Mouse (Mus musculus) 416B (cell line): ENCODE data around the gene Gar1.

ENCODE experiments used
- DNase-seq: peaks from one replicate; pipeline ENCODE4 v3.0.0; 2011; ENCODE audit warnings: low read depth

The Gar1 gene

DNA sequence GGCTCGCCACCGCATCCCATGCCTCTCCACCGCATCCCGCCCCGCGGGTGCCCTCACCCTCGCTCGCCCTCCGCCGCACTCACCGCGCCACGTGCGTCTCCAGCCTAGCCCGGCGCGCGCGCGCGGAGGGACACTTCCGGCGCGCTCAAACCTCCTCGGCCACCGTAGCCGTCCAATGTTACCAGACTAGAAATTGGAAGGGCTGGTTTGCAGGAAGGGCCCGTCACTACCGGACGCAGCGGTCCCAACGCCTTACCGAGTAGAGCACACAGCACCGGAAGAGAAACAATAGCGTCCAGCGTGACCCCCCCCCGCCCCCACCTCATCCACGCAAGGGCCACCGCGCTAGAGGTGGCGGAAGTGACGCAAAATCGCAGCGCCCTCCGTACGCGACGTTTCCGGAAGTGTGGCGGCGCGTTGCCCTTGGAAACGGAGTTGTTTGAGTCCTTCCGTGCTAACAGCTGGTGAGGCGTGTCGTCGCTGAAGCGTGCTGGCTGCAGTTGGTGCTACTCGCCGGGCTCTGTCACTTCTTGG lies at the start of gene Gar1:
Gene Gar1 (minus strand): TSS at position 362 of the 534 bp plus-strand sequence.
- peak; percentile 97 for DNase-seq

DNA sequence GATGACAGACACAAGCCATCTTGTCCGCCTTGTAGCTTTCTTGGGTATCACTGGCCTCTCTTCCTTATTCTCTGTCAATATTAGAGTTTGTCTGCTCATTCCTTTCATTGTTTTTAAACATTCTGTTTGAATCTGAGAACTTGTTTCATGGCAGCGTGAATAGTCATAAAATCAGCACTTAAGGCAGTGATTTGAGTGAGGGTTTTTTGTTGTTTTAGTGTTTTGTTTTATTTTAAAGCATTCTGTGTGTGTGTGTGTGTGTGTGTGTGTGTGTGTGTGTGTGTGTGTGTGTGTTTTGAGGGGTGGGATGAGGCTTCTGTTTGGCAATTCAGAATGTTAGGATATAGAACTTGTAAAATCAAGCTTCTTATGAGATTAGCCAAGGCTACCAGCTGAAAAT lies 48.7 kb upstream of the Gar1 start:
- DNase-seq, result no peak

DNA sequence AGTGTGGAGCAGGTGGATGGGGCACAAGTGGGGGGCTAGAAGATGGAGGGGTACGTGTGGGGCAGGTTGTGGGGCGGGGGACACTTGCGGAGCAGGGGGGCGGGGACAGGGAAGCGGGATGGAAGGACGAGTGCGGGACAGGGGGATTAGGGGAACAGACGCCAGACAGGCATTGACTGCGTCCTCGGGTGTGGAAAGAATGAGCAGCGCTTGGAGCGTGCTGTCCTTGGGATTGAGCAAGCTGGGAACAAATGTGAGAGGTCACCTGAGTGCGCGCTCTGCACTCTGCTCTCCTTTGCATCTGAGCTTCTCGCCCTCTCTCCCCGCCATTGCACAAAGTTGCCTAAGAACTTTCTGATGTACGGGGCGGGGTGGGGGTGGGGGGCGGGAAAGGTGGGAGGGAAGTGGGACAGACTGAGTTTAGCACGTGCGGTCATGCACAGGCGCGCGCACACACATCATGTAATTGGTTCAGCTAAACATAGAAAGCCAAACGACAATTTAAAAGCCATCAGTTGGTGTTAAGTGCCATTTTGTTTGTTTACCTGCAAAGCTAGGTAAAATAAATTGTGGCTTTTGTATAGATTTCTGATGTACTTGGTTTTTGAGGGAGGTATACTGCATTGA lies 48.0 kb upstream of the Gar1 start:
- peak; percentile 29 for DNase-seq

DNA sequence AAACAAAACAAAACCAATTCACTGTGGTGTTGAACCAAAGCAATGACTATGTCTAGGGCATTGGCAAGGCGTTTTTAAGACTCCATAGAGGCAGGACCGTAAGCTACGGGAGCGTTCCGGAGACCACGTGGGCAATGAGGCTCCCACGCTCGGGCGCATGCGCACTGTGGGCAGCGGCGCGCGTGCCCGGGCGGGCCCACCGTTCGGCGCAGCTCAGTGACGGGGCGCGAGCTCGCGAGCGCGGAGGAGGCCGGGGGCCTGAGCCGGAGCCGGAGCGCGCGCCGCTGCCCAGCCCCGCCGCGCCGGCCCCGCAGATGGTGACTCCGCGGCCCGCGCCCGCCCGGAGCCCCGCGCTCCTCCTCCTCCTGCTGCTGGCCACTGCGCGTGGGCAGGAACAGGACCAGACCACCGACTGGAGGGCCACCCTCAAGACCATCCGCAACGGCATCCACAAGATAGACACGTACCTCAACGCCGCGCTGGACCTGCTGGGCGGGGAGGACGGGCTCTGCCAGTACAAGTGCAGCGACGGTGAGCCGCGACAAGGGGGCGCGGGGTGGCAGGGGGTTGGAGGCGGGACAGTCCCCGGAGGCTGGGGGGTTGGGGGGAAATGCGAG lies 47.3 kb upstream of the Gar1 start, which contains the start of gene Pla2g12a:
Gene Pla2g12a (plus strand): TSS at position 202 of the 617 bp plus-strand sequence.
- DNase-seq, result peak; percentile 77

DNA sequence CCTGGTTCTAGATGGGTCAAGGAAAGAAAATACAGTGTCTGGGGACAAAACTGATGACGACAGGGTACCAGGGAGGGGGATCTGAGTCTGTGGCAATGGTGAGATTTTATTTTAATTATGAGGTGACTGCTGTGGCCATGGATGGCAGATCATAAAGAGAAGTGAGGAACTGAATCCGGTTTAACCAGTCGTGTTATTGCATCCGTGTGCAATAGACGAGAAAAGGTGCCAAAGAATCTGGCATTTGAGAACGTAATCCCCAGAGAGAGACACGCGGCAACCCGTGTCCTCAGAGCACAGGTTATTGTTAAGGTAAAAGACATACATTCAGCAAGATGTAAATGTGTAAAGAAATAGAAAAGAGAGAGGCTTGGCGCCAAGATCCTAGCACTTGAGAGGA lies 46.1 kb upstream of the Gar1 start:
- no peak for DNase-seq

DNA sequence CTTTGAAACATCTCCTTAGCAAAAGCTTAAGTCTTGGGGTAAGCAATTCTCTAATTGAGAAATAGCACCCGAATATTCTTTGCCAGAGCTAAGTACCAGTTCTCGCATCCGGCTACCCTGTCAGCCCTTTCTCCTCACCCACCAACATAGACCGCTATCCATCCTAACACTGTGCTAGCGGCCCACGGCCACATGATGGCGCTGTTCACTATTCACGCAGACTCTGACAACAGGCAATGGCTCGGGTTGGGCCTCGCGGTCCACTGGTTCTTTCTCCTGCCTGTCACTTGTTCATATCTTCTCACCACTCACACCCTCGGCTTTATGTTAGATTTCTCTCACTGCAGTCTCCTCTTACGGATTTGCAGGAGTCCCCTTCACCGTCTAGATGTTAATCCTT lies 32.5 kb upstream of the Gar1 start:
- DNase-seq, result peak; percentile 57

DNA sequence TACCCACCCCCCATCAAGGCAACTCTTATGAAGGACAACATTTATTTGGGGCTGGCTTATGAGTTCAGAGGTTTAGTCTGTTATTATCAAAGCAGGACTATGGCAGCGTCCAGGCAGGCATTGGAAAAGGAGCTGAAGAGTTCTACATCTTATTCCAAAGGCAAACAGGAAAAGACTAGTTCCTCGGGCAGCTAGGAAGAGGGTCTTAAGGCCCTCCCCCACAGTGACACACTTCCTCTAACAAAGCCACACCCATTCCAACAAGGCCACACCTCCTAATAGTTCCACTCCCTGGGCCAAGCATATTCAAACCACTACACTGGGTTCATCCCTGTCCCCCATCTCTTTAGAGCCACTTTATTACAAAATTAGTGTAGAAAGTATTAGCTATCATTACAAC lies 31.4 kb upstream of the Gar1 start:
- DNase-seq, result peak; percentile 55

DNA sequence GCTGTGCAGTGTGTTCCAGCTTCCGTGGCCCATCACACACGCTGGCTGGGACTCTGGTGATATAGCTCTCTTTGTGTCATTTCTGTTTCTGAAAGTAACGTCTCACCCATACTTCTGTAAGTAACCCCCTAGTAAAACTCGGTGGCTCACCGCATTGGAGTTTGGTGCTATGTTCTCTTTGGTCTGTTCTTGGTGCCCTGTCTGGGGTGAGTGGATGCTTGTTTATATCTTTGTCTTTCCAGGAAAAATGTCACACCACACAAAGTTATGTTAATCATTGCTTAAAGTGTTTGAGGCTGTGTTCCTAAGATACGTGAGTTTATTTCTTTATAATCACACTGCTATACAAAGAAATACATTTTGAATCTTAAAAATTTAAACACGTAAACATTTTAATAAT lies 15.7 kb upstream of the Gar1 start:
- no peak for DNase-seq

DNA sequence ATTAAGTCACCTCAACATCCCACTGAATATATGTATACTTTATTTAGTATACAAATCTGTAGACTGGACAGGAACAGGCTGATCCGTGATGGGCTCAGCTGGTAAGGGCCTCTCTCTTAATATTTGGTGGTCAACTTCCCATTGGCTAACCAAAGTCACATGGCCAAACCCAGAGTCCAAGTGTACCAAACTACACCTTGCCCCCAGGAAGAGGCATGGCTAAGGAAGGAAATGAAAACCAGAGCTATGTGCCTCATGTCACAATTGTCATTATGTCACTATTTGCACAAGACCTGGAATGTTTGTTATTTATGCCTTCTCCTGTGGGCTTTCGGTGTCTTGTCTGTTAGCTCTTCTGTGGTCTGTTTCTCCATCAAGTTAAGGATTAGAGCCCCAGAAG lies 14.7 kb upstream of the Gar1 start:
- DNase-seq, result peak; percentile 48

DNA sequence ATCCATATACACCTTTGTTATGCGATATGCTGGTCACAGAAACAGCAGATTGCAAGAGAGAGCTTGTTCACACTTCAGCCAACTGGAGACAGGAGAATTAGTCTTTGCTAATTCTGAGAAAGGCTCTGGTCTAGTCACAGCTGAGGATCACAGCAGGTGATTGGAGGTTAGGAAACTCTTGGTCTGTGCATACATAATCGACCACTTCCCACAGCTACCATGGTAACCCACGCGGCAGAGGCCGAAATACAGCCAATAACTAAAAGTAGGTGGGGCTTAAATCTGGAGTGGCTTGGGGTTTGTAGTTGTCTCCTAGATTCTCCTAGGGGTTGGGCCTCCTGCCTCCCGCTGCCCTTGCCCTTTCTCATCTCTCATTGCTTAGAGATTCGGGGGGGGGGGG lies 6.8 kb upstream of the Gar1 start:
- no peak for DNase-seq

DNA sequence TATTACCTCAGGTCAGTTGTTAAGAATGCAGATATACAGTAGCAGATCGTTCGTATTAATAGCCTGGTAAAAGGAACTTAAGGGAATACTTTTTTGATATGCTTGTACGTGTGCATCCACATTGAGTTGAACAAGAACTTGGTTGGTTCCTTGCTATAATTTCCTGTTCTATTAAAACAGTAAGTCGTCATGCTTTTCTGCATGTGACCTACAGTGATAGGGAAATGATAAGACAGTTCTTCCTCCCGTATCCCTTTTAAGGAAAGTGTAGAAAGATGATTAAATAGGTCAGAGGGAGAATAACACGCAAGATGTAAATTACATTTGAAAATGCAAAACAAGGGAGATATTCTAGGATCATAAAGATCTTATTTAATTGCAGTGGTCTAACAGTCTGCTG lies 5.8 kb upstream of the Gar1 start:
- no peak for DNase-seq

DNA sequence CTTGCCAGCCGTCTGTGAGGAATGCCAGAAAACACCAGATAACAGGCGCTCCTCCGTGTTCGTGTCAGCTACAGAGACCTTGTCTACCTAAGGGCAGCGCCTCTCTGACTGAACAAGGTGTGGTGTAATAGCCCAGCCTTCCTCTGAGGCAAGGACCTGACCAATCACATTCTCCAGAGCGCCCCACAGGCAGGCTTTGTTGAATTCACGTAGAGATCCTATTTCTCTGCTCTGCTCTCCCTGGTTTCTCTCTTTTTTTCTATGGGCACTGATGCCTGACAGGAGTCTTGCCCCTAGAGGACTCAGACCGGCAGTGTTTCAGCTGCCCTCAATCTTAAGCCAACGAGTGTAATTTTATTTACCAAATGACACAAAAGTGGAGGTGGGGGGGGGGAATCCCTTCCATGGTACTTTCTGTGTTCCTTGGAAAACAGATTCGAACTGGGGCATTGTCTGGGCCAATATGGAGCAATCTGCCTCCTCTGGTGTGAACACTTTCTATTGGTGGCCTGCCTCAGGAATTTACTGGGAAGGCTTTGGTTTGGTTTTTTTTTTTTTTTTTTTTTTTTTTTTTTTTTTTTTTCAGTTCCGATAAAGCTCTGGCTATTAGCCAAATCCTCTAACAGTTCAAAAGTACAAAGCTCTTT lies 5.0 kb upstream of the Gar1 start:
- no peak for DNase-seq

DNA sequence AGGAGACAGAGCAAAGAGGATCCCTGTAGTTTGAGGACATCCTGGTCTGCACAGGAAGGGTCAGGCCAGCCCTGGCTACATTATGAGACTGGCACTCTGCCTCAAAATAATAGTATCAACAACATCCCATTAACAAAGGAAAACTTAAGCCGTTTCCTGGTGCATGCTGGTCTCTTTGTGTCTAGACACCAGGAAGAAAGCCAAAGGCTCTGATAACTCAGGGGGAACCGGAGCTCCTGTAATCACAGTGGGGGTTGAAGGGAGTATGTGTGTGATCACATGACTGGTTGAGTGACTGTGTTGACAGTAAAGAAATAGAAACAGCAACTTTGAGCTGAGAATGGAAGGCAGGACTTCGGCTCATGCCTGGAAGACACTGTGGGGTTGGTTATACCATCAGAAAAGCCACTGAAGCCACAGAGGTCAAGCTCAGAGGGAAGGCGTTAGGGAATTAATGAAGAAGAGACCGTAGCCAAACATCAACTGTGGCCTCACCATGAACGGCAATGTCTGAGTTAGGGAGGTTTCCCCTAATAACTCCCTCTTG lies 4.3 kb upstream of the Gar1 start, which contains the start of gene Cfi:
Gene Cfi (plus strand): TSS at position 497 of the 547 bp plus-strand sequence.
- DNase-seq, result no peak

DNA sequence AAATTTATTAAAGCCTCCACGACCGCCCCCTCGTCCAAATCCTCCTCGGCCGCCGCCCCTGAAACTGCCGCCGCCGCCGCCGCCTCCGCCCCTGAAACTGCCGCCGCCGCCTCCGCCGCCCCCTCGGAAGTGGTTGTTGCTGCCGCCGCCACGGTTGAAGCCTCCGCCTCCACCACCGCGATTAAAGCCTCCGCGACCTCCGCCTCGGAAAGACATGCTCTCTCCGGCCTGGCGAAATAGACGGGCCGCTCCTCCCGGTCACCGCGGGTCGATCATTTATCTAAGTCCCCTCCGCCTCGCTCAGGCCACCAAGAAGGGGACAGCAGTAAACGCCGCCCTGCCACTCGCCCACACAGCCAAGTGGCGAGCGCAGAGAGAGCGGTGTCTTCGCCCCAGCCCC lies 570 bp downstream of the Gar1 start:
- DNase-seq, result no peak

DNA sequence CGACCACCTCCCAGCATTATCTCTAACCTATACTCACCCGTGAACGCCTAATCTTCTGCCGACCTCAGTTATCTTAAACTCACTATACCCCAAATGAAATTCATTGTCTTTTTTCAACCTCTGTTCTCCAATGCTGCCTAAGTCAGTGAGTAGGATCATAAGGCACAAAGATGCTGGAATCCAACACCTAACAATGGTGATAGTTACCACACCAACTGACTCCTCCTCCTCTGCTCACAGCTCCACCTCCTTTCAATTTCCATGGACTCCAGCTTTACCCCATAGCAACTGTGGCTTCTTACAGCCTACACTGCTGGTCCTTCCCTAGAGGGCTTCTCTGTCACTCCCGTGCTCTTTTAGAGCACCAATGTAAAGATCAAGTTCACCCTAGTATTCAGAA lies 3.5 kb downstream of the Gar1 start:
- no peak for DNase-seq

DNA sequence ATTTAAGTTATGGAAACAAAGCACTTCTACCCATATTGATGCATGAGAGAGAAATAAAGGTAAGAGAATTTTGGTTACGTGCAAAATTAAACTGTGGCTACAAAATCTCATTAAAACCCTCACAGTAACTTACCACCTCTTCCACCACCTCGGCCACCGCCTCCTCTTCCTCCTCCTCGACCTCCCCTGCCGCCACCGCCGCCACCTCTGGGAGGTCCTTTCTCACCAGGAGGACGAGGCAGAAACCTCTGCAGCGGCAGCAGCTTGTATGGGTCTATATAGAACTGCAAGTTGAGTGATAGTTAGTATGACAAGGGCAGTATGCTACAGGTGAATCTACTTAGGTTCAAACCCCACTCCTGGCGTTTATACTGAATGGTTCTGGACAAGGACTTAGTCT lies 4.5 kb downstream of the Gar1 start:
- no peak for DNase-seq

DNA sequence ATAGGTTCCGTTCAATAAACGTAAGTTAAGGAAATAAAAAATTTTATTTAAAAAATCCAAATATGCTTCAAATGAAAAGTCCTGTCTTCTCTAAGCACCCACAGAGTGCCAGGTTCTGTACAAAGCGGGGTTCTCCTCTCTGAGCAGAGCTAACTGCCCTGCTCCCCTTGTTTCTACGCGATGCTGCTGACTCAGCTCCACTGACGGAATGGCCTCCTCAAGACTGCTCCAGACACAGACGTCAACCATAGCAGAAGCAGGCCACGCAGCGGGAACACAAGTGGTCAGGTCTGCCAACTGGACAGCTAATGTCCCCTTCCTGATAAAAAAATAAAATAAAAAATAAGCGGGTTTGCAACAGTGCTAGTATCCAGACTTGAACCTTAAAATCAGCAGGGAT lies 6.3 kb downstream of the Gar1 start:
- no peak for DNase-seq

DNA sequence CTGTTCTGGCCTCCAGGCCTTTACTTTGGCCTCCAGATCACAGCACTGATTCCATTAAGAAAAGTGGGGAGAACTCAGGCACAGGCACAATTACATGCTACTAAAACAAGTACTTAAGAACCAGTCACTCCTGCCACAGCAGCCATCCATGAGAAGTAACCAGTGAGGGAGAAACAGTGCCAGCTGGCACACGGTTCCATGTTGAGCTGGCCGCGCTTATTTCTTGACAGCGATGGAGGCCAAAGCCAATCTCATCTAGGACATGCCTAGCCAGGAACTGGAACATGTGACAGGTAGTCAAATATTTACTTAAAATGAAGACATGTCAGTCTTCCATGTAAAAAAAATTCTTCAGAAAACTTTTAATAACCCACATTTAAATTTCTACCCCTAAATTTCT lies 7.0 kb downstream of the Gar1 start:
- no peak for DNase-seq

DNA sequence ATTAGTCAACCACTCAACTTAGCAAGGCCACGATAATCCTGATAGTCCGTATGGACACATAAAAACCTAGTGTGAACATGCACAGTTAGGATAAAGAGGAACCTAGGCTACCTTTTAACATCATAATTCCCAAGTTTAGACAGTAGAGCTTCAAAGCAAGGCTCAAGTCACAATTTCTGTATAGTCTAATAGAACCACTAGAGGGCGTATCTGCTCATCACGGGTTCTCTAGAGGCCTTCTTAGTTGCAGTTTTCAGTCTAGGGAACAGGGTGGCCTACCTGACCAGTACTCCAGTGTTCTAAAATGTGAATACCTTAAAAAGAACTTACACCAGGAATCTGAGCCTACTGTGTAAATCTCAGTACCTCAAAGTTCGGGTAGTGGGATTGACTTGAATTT lies 7.9 kb downstream of the Gar1 start:
- peak; percentile 69 for DNase-seq

DNA sequence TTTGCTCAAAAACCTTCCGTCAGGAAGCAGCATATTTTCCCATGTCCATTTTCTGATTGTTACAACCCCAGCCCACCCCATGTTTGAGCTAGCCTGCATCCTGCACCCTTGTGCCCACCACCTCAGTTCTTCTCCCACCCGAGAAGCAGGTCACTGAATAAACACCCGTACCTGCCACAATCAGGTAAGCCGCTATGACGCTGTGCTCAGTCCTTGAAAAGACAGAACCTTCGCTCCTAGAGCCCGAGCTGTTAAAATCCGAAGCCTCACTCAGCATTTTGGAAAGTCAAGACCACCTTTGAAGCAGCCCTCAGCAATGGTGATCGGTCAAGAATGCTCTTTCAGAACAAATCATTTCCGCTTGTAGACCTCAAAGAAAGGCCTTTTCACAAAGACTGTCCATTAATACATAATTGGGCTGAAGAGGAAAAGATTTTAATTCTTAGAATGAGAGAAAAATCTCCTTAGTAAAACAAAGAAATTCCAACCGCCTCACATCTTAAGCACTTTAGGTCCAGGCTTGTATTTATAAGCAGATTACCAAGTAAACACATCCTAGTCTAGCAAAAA lies 8.9 kb downstream of the Gar1 start, which contains the start of gene Rrh:
Gene Rrh (minus strand): TSS at position 382 of the 570 bp plus-strand sequence.
- no peak for DNase-seq

DNA sequence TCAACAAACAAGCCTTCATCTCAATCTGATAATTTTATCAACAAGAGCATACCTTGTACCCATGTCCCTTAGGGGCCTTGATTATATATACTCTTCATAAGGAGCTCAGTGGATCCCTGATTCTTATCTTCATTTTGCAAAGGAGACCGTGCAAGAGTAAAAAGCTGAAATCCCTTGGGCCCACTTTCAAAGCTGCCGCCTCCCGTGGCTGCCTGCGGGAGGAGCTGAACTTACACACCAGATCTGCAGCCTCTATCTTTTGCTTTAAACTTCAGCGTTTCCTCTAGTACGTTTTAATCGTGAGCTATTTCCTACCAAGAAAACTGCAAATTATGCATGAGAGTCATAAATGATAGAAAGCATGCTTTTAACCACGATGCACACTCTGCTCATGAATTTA lies 9.5 kb downstream of the Gar1 start:
- no peak for DNase-seq

DNA sequence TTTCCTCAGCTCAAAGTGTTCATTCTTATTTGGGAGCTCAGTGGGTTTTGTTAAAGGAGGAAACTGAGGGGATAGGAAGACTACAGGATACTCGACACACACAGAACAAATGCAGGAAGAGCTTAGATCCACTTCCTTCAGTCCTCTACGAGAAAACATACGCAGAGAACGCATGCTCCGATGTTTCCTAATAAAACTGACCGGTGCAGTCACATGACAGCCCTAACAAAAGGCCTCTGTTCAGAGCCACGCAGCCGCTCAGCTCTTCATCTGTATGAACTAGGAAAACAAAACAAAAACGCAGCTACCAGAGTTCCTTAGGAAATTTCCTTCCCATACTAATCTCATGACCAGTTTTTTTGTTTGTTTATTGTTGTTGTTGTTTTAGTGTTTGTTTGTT lies 10.3 kb downstream of the Gar1 start:
- DNase-seq, result no peak

DNA sequence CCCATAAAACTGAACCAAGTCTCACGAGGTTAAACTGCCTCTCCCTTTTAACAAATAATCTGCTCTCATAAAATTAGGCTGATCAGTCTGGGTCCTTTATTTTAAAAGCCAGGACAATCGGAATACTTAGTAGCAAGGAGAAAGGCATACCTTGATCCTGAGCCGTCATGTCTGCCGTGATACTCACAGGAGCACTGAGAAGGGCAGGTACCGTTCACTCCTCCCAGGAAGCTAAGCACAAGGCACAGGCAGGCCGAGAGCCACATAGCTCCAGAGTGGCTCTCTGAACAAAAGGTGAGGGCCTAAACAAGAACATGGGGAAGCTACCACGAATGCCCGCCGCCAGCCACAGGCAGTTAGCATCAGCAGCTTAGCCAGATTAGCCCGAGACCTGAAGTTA lies 27.4 kb downstream of the Gar1 start, which contains the start of gene Lrit3:
Gene Lrit3 (minus strand): TSS at position 266 of the 400 bp plus-strand sequence.
- no peak for DNase-seq
